Mouse (Mus musculus): Measurements from ENCODE around the gene Cox20. TPM values are rescaled to one million over a fixed set of nuclear protein-coding genes. Genes with fewer than 3 reads are reported as not detected.
A peak's percentile ranks its signal among the peaks of the same experiment; 100 is the strongest.

Gene Cox20
- polyA plus RNA-seq, 1 experiment from 2014 or later: 160 TPM

- WGBS: 83% methylated on average over 6 of the region's 6 CpGs
- H3K36me3 ChIP-seq: no peaks in the 10 kb centered on the region
These were observed 46.2 kb downstream of the Cox20 start for GRCm38 (mm10) chr1:178365171-178365570.

GRCm38 (mm10) chr1:178368121-178368520, 49.2 kb downstream of the Cox20 start:
- Histone ChIP-seq H3K9me3 (no peaks in the 10 kb centered on the region), H3K9ac (replicated peaks) (no peak overlapping the region), H3K4me1 (replicated peaks) (peaks cover 13% of the 10 kb centered on the region), H3K27ac (0 out of 2 replicates have a peak overlapping the region, but pooled peaks have one; percentile 75), H3K4me2 (replicated peaks) (peak overlapping the region; percentile 70; the same call in 1 of the 2 replicates), H3K36me3 (no peaks in the 10 kb centered on the region), H3K27me3 (no peaks in the 10 kb centered on the region), H3K4me3 (replicated peaks) (no peak overlapping the region)
- no peak for ATAC-seq
- 75% methylated on average over 6 of the region's 6 CpGs for WGBS

More at GRCm38 (mm10) chr1:178365171-178365570, 46.2 kb downstream of the Cox20 start:
- H3K4me2 ChIP-seq (replicated peaks): no peak overlapping the region
- no peak overlapping the region for H3K27ac ChIP-seq
- H3K4me1 ChIP-seq (replicated peaks): peaks cover 13% of the 10 kb centered on the region
- no peak for ATAC-seq
- no peak overlapping the region for H3K4me3 ChIP-seq (replicated peaks)
- no peak overlapping the region for H3K9ac ChIP-seq (replicated peaks)
- no peaks in the 10 kb centered on the region for H3K27me3 ChIP-seq
- H3K9me3 ChIP-seq: no peaks in the 10 kb centered on the region

- Histone ChIP-seq H3K4me1 (replicated peaks) (peaks cover 13% of the 10 kb centered on the region), H3K9ac (replicated peaks) (peak overlapping the region; percentile 56), H3K27me3 (no peaks in the 10 kb centered on the region), H3K4me3 (replicated peaks) (peak overlapping the region; percentile 49), H3K9me3 (no peaks in the 10 kb centered on the region), H3K36me3 (no peaks in the 10 kb centered on the region), H3K4me2 (replicated peaks) (peak overlapping the region; percentile 70), H3K27ac (peak overlapping the region; percentile 75)
- WGBS: 3% methylated on average over 36 of the region's 36 CpGs
- ATAC-seq: peak; percentile 96
These were observed 49.8 kb downstream of the Cox20 start for GRCm38 (mm10) chr1:178368548-178369271.

GRCm38 (mm10) chr1:178369272-178369651, 50.3 kb downstream of the Cox20 start:
- Histone ChIP-seq H3K4me1 (replicated peaks) (peaks cover 13% of the 10 kb centered on the region), H3K9me3 (no peaks in the 10 kb centered on the region), H3K27ac (peak overlapping the region; percentile 75), H3K4me2 (replicated peaks) (peak overlapping the region; percentile 70), H3K27me3 (no peaks in the 10 kb centered on the region), H3K4me3 (replicated peaks) (peak overlapping the region; percentile 49), H3K9ac (replicated peaks) (peak overlapping the region; percentile 56), H3K36me3 (no peaks in the 10 kb centered on the region)
- ATAC-seq: peak; percentile 86
- whole genome bisulfite sequencing: under 1% methylated on average over 11 of the region's 11 CpGs

Small RNA genes lying within 50 kb of the gene (microRNA-seq; reads per million reads assigned to microRNA genes)
- gene Gm27458: not detected

Other genes with a start within 250 kb of the Cox20 start
- gene Desi2, start 131.7 kb upstream of the Cox20 start, polyA plus RNA-seq (2015; fragmentation: Nextera tagmentation; extraction: Ambion mirVana): 18.5 and 19.7 TPM in 2 replicates
- gene Hnrnpu, start 18.7 kb downstream of the Cox20 start, polyA plus RNA-seq (2015; fragmentation: Nextera tagmentation; extraction: Ambion mirVana): 293 and 372 TPM in 2 replicates
- 8.8 and 9.0 TPM in 2 replicates for gene Efcab2, start 87.0 kb downstream of the Cox20 start, polyA plus RNA-seq (2015; fragmentation: Nextera tagmentation; extraction: Ambion mirVana)
- 5.4 and 5.7 TPM in 2 replicates for gene Kif26b, start 210.0 kb downstream of the Cox20 start, polyA plus RNA-seq (2015; fragmentation: Nextera tagmentation; extraction: Ambion mirVana)

All from midbrain, embryonic 13.5 days (tissue).